Comparison of ENCODE assay signal across 7 mouse cellular contexts in genomic region chr8:127500206-127500605, GRCm38 (mm10).
A peak's percentile ranks its signal among the peaks of the same experiment; 100 is the strongest.
DNase-seq lines count a peak whose midpoint lies in the region; ATAC-seq and TF ChIP-seq lines count a peak whose summit lies in the region.

No protein-coding gene starts in this region.

- H3K27me3 ChIP-seq in ES-Bruce4 (ENCODE audit: control insufficient read depth, insufficient read depth, low read length, poor library complexity, severe bottlenecking): no peaks in the 10 kb centered on the region
- no peaks in the 10 kb centered on the region for H3K27me3 ChIP-seq in megakaryocyte, embryonic 14.5 days (replicated peaks)
- no peaks in the 10 kb centered on the region for H3K27me3 ChIP-seq in thymus, adult 2 months (ENCODE audit: control insufficient read depth, insufficient read depth, low read length)

- peaks cover 2% of the 10 kb centered on the region for H3K4me1 ChIP-seq in ES-Bruce4 (ENCODE audit: control insufficient read depth, insufficient read depth, low read length)
- H3K4me1 ChIP-seq in megakaryocyte, embryonic 14.5 days: peaks cover 71% of the 10 kb centered on the region
- peaks cover 26% of the 10 kb centered on the region for H3K4me1 ChIP-seq in thymus, adult 2 months (replicated peaks; ENCODE audit: control insufficient read depth, insufficient read depth, low read length)

- no peak overlapping the region for H3K4me3 ChIP-seq in ES-Bruce4 (ENCODE audit: low read depth, low read length)
- peak overlapping the region; percentile 85 for H3K4me3 ChIP-seq in megakaryocyte, embryonic 14.5 days (replicated peaks)
- H3K4me3 ChIP-seq in thymus, adult 2 months (ENCODE audit: control insufficient read depth, insufficient read depth, low read length): no peak overlapping the region

- TF ChIP-seq POLR2A in ES-Bruce4 (IDR thresholded peaks at IDR 0.05; ENCODE audit: insufficient read depth, low read length): no peak
- TF ChIP-seq POLR2A in thymus, adult 2 months (IDR thresholded peaks at IDR 0.05; ENCODE audit: control insufficient read depth, extremely low read depth, insufficient read depth, low read length, poor library complexity): no peak

- ATAC-seq in granulocyte monocyte progenitor cell, adult 5-6 weeks (replicated peaks; ENCODE audit: poor library complexity, severe bottlenecking): peak; percentile 87

- WGBS in thymus, adult 2 months: under 1% methylated on average over 7 of the region's 7 CpGs

- peak; percentile 68 for DNase-seq in CD4-positive, CD25-positive, alpha-beta regulatory T cell, adult 2 months (ENCODE audit: low read depth, low spot score)
- DNase-seq in thymus, adult 2 months: peak; percentile 47
- no peak for DNase-seq in testis, postnatal 10 days (ENCODE audit: low spot score)
- no peak for DNase-seq in ovary, postnatal 10 days (ENCODE audit: low spot score)

- H3K9ac ChIP-seq in ES-Bruce4 (ENCODE audit: low read depth, poor library complexity, severe bottlenecking): no peak overlapping the region

- H3K27ac ChIP-seq in ES-Bruce4 (ENCODE audit: insufficient read depth, low read length): no peak overlapping the region
- H3K27ac ChIP-seq in thymus, adult 2 months (ENCODE audit: control insufficient read depth, insufficient read depth, low read length): peak overlapping the region; percentile 25

- no peaks in the 10 kb centered on the region for H3K9me3 ChIP-seq in ES-Bruce4 (replicated peaks; ENCODE audit: control insufficient read depth, insufficient read depth, low read length, poor library complexity, severe bottlenecking)
- H3K9me3 ChIP-seq in megakaryocyte, embryonic 14.5 days: no peaks in the 10 kb centered on the region

- TF ChIP-seq CTCF in ES-Bruce4 (IDR thresholded peaks at IDR 0.05; ENCODE audit: low read depth, low read length): no peak
- TF ChIP-seq CTCF in thymus, adult 2 months (IDR thresholded peaks at IDR 0.05; ENCODE audit: borderline replicate concordance, control insufficient read depth, extremely low read depth, insufficient read depth, low read length, poor library complexity): no peak

- no peaks in the 10 kb centered on the region for H3K36me3 ChIP-seq in ES-Bruce4 (ENCODE audit: control insufficient read depth, insufficient read depth, low read length, poor library complexity, severe bottlenecking)
- no peaks in the 10 kb centered on the region for H3K36me3 ChIP-seq in megakaryocyte, embryonic 14.5 days (replicated peaks; ENCODE audit: low read length)
- no peaks in the 10 kb centered on the region for H3K36me3 ChIP-seq in thymus, adult 2 months (ENCODE audit: control insufficient read depth, insufficient read depth, low read length)

- TF ChIP-seq EP300 in ES-Bruce4 (IDR thresholded peaks at IDR 0.05; ENCODE audit: insufficient read depth, low read depth, low read length): 0 out of 2 replicates have a peak, but pooled peaks have one; percentile 11

Comparison
In these comparisons a context has a peak if more than half of its experiments do, and no peak if none do; other contexts are left out.
1. DNase-seq: peak in CD4-positive, CD25-positive, alpha-beta regulatory T cell, adult 2 months (single experiment) and thymus, adult 2 months (single experiment); none in testis, postnatal 10 days (single experiment) and ovary, postnatal 10 days (single experiment).